Mouse (Mus musculus) midbrain, embryonic 12.5 days (tissue): Measurements from ENCODE around the gene Znrf3. TPM values are rescaled to one million over a fixed set of nuclear protein-coding genes. Genes with fewer than 3 reads are reported as not detected.

Experiments
- ATAC-seq: fragments of 200-750 bp; cut with Nextera tagmentation; 2 replicates; pipeline ENCODE4 v1.8.0; 2017; ENCODE audit warnings: low read depth, moderate TSS enrichment, moderate library complexity; ENCODE audit not compliant: low FRiP score
- H3K27ac ChIP-seq: fragments of 300-500 bp; sonication (generic); replicated peaks from 2 replicates; pipeline ENCODE4 v1.5.1; 2016; ENCODE audit warnings: mild to moderate bottlenecking
- H3K27me3 ChIP-seq: fragments of 300-500 bp; sonication (generic); 2 replicates; pipeline ENCODE4 v1.6.1; 2016; ENCODE audit warnings: mild to moderate bottlenecking
- H3K36me3 ChIP-seq: fragments of 300-500 bp; sonication (generic); 2 replicates; pipeline ENCODE4 v1.6.1; 2016
- H3K4me1 ChIP-seq: fragments of 300-500 bp; sonication (generic); 2 replicates; pipeline ENCODE4 v1.6.1; 2016
- H3K4me2 ChIP-seq: fragments of 300-500 bp; sonication (generic); replicated peaks from 2 replicates; pipeline ENCODE4 v1.6.1; 2016; ENCODE audit warnings: mild to moderate bottlenecking, moderate library complexity
- H3K4me3 ChIP-seq: fragments of 300-500 bp; sonication (generic); 2 replicates; pipeline ENCODE4 v1.5.1; 2016; ENCODE audit warnings: mild to moderate bottlenecking
- H3K9ac ChIP-seq: fragments of 300-500 bp; sonication (generic); replicated peaks from 2 replicates; pipeline ENCODE4 v1.6.1; 2016; ENCODE audit warnings: mild to moderate bottlenecking, moderate library complexity
- H3K9me3 ChIP-seq: fragments of 300-500 bp; sonication (generic); 2 replicates; pipeline ENCODE4 v1.6.1; 2016; ENCODE audit warnings: mild to moderate bottlenecking
- WGBS: fragments of 180-500 bp; shearing (Covaris S2); methylation state at CpG from one replicate; pipeline ENCODE4 v1.1.7; 2016; 5-methylcytosine and 5-hydroxymethylcytosine counted together
- polyA plus RNA-seq: library from polyadenylated mRNA; unstranded; fragments of >200 nt; fragmentation: Nextera tagmentation; extraction: Ambion mirVana; gene quantifications from 2 replicates; pipeline ENCODE4 v1.2.1, GENCODE M21; 2016

Znrf3 gene
- polyA plus RNA-seq, 1 experiment from 2014 or later: 8.8 TPM

- no peak overlapping the region for H3K4me3 ChIP-seq
- no peak for ATAC-seq
- H3K4me2 ChIP-seq: no peak overlapping the region
- H3K27ac ChIP-seq: peak overlapping the region; percentile 70
- no peak overlapping the region for H3K9ac ChIP-seq
- 13% methylated on average over 6 of the region's 6 CpGs for WGBS
- no peaks in the 10 kb centered on the region for H3K27me3 ChIP-seq
- no peaks in the 10 kb centered on the region for H3K36me3 ChIP-seq
- no peaks in the 10 kb centered on the region for H3K9me3 ChIP-seq
- peaks cover 57% of the 10 kb centered on the region for H3K4me1 ChIP-seq
Measured at GRCm38 (mm10) chr11:5415617-5416338, 28.9 kb downstream of the Znrf3 start.

DNA sequence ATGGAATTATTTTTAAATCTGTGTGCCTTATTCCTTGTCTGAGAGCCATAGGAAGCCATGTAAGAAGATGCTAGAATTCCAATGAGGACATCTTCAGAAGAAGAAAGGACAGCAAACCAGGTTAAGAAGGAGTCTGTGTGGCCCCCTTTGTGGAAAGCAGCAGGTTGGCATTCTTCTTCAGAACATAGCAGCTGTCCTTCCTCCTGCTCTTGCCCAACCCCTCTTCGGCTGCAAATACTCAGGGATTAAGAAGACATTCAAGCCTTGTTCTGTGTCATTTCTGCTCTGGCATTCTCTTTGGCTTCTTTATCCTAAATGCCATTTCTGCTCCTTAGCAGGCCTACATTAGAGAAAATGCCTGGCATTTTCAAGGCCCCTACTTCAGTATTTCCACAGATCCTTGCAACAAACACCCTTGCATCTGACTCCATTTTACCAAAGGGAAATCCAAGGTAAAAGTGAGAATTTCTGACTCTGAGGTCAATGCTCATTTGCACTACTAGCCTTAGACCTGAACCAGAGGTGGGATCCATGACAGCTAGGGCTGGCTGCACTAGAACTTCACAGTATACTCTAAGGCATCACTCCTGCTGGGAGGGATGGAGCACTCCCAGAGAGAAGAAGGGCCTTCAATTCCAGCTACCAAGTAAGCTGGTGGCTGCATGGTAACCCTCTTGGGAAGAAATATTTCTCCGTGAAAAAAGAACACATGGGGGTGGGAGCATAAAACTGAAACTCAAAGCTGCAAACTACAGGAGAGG, 29.6 kb downstream of the Znrf3 start:
- Histone ChIP-seq H3K4me2 (no peak overlapping the region), H3K4me3 (no peak overlapping the region), H3K9ac (no peak overlapping the region), H3K27me3 (no peaks in the 10 kb centered on the region), H3K4me1 (peaks cover 57% of the 10 kb centered on the region), H3K9me3 (no peaks in the 10 kb centered on the region), H3K36me3 (no peaks in the 10 kb centered on the region), H3K27ac (peak overlapping the region; percentile 70)
- ATAC-seq: no peak
- WGBS: 18% methylated on average over 2 of the region's 2 CpGs

DNA sequence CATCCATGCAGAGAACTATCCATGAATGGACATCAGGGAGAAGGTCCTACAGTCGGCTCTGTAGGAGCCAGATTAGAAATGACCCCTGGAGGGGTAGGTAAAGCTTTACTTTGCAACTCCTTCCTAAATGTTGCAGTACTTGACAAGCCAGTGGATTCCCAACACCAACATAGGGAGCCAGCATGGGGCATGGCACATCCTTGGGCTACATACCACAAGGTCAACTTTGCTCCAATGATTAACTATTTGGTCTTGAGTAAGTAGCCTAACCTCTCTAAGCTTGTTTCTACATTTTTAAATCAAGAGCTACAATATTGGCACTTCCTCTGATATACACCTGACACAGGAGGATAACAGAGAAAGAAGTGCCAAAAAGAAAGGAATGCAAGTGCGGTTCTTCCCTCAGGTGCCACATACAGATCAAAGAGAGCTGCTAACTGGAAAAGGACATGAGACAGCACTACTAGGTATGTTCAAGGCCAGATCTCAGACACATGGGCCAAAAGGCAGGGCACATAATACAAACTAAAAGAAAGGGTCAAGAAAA, 31.9 kb downstream of the Znrf3 start:
- H3K9me3 ChIP-seq: no peaks in the 10 kb centered on the region
- no peak overlapping the region for H3K4me2 ChIP-seq
- no peaks in the 10 kb centered on the region for H3K27me3 ChIP-seq
- H3K4me1 ChIP-seq: peaks cover 52% of the 10 kb centered on the region
- no peak overlapping the region for H3K9ac ChIP-seq
- H3K36me3 ChIP-seq: no peaks in the 10 kb centered on the region
- whole genome bisulfite sequencing: 73% methylated on average over 2 of the region's 2 CpGs
- ATAC-seq: no peak
- H3K27ac ChIP-seq: no peak overlapping the region
- no peak overlapping the region for H3K4me3 ChIP-seq

DNA sequence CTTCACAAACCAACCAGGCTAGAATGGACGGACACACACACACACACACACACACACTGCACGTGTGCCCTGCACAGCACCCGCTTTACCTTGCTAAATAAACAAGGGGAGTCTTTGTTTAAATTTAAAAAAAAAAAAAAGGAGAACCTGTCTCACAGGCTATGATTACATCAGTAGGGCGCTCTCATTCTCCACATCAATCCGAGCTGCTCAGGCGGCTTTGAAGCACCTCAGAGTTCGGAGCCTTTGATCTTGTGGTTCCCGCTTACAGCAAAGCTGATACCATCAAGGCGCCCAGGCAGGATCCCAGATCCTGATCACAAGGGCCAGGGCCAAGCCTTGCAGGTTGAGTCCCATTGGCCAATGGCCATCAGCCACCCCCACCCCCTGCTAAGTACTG, 33.1 kb downstream of the Znrf3 start:
- no peak for ATAC-seq

GRCm38 (mm10) chr11:5404180-5404579, 40.5 kb downstream of the Znrf3 start:
- no peak for ATAC-seq
- H3K9me3 ChIP-seq: no peaks in the 10 kb centered on the region

More for the DNA sequence above, 33.1 kb downstream of the Znrf3 start:
- no peaks in the 10 kb centered on the region for H3K9me3 ChIP-seq
- H3K27ac ChIP-seq: no peak overlapping the region
- H3K9ac ChIP-seq: no peak overlapping the region
- no peak overlapping the region for H3K4me3 ChIP-seq
- H3K36me3 ChIP-seq: no peaks in the 10 kb centered on the region
- WGBS: 22% methylated on average over 9 of the region's 9 CpGs
- no peaks in the 10 kb centered on the region for H3K27me3 ChIP-seq
- peaks cover 47% of the 10 kb centered on the region for H3K4me1 ChIP-seq
- H3K4me2 ChIP-seq: no peak overlapping the region

DNA sequence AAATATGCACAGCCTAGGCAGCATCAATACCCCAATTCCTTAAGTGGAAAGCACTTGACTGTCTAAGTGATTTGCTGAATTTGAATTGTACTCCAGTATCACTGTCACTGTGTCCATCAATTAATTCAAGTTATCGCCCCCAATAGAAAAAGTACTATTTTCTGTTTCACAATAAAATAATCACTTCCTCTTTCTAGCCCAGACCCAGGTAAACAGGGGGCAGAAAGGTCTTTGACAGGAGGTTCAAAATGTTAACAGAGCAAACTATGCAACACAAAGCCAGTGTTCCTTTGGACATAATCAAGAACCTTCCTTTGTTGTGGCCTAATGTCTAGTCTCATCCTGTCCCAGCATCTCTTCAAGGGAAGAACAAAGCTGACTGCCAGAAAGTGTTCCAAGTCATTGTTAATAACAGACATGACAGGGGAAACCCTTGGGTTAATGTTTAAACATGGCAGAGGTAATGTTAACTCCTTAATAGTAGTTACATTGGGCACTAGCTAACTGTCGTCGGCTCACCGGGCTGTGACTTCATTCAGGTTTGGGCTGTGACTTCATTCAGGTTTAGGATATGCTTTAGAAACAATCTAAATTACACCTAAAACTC, 42.4 kb downstream of the Znrf3 start:
- 84% methylated on average over 4 of the region's 4 CpGs for WGBS
- Histone ChIP-seq H3K27me3 (no peaks in the 10 kb centered on the region), H3K9ac (no peak overlapping the region), H3K36me3 (no peaks in the 10 kb centered on the region), H3K4me3 (no peak overlapping the region), H3K4me2 (no peak overlapping the region), H3K27ac (no peak overlapping the region), H3K4me1 (peaks cover 4% of the 10 kb centered on the region), H3K9me3 (no peaks in the 10 kb centered on the region)
- no peak for ATAC-seq

More at GRCm38 (mm10) chr11:5404180-5404579, 40.5 kb downstream of the Znrf3 start:
- WGBS: 77% methylated on average over 2 of the region's 2 CpGs
- Histone ChIP-seq H3K27ac (no peak overlapping the region), H3K4me2 (no peak overlapping the region), H3K36me3 (no peaks in the 10 kb centered on the region), H3K4me3 (no peak overlapping the region), H3K9ac (no peak overlapping the region), H3K27me3 (no peaks in the 10 kb centered on the region), H3K4me1 (no peaks in the 10 kb centered on the region)

GRCm38 (mm10) chr11:5398301-5399053, 46.2 kb downstream of the Znrf3 start:
- Histone ChIP-seq H3K9ac (no peak overlapping the region), H3K4me2 (no peak overlapping the region), H3K36me3 (no peaks in the 10 kb centered on the region), H3K4me1 (peaks cover 12% of the 10 kb centered on the region), H3K9me3 (no peaks in the 10 kb centered on the region), H3K4me3 (no peak overlapping the region), H3K27me3 (no peaks in the 10 kb centered on the region), H3K27ac (no peak overlapping the region)
- ATAC-seq: no peak
- WGBS: 55% methylated on average over 3 of the region's 3 CpGs

DNA sequence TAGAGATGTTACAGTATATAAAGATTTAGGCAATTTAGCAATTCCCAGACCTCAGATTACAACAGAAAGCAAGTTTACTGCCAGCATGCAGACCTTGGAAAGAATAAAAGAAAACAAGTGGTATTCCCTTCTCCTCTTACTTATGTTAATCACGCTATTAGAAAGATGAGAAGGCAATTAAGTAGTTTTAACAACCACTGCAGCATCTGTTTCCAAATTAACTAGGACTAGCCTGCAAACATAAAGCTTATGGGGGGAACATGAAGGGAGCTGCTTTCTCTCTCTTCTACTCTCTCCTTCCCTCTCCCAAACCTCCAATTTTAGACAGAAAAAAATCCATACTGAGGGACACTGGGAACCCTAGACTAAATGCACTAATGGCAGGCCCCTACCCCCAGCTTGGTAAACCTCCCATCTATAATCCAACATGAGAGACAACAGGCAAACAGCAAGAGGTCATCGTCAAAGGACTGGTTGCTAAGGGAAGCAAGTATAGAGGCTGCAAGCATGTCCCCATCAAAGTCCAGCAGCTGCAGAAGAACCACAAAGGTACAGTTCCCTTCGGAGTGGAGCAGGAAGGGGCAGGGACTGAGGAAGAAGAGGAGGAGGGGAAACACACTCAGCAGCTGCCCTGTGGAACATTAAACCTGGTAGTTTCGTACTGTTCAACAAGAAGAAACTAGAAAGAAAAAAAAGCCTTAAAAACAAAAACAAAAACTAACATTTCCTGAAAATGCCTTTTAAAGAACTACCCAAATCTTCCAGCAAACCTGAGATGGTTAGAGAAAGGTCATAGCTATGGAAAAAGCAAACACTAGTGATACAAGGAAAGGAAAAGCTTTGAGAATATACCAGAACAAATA, 53.4 kb downstream of the Znrf3 start:
- no peaks in the 10 kb centered on the region for H3K27me3 ChIP-seq
- 11% methylated on average over 4 of the region's 4 CpGs for WGBS
- no peak overlapping the region for H3K4me3 ChIP-seq
- peaks cover 28% of the 10 kb centered on the region for H3K4me1 ChIP-seq
- peak overlapping the region; percentile 66 for H3K27ac ChIP-seq
- peak overlapping the region; percentile 27 for H3K4me2 ChIP-seq
- no peaks in the 10 kb centered on the region for H3K9me3 ChIP-seq
- H3K9ac ChIP-seq: no peak overlapping the region
- no peaks in the 10 kb centered on the region for H3K36me3 ChIP-seq
- peak; percentile 77 for ATAC-seq

DNA sequence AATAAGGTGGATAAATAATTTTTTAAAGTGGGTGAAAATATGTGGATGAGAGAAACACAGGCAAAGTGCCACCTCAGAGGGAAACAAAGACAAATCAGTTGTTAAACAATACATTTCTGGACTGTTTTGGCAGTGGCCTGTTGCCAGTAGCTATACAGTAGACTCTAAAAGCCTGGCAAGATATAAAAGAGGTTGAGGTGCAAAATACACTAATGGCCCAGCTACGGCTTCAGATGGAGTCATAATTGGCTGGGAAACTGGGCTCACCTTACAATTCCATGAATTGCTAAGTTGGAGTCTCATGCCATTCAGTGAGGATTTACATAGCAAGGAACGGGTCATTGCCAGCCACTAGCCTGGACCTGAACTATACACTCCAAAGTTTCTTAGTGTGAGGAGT, 62.0 kb downstream of the Znrf3 start:
- Histone ChIP-seq H3K4me3 (no peak overlapping the region), H3K36me3 (no peaks in the 10 kb centered on the region), H3K9ac (no peak overlapping the region), H3K4me2 (no peak overlapping the region), H3K27ac (no peak overlapping the region), H3K27me3 (no peaks in the 10 kb centered on the region), H3K9me3 (no peaks in the 10 kb centered on the region), H3K4me1 (no peaks in the 10 kb centered on the region)
- no peak for ATAC-seq
- WGBS: 55% methylated on average over 2 of the region's 2 CpGs

GRCm38 (mm10) chr11:5381226-5381625, 63.4 kb downstream of the Znrf3 start:
- ATAC-seq: no peak
- H3K4me3 ChIP-seq: no peak overlapping the region
- H3K4me2 ChIP-seq: no peak overlapping the region
- no peak overlapping the region for H3K9ac ChIP-seq
- H3K27me3 ChIP-seq: no peaks in the 10 kb centered on the region
- no peaks in the 10 kb centered on the region for H3K9me3 ChIP-seq
- 82% methylated on average over 5 of the region's 5 CpGs for WGBS
- H3K4me1 ChIP-seq: no peaks in the 10 kb centered on the region
- no peaks in the 10 kb centered on the region for H3K36me3 ChIP-seq
- H3K27ac ChIP-seq: no peak overlapping the region

DNA sequence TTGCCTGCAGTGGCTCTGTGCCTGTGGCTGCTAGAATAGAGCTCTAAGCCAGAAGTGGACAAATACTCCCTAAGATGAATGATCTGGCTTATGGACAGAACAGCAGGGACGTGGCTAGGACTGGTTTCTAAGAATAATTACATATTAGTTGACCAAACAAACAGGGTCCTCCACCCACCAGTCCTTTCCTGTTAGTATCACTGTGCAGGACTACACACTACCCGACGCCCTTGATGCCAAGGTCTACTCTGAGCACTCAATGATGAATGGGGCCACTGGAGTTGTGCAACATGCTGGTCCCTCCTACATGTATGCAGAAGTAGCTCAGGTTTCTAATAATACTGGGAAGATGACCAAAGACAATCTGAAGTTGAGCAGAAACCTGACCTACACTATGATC, 64.4 kb downstream of the Znrf3 start:
- ATAC-seq: no peak
- Histone ChIP-seq H3K4me2 (no peak overlapping the region), H3K27me3 (no peaks in the 10 kb centered on the region), H3K36me3 (no peaks in the 10 kb centered on the region), H3K27ac (no peak overlapping the region), H3K4me1 (no peaks in the 10 kb centered on the region), H3K9me3 (no peaks in the 10 kb centered on the region), H3K9ac (no peak overlapping the region), H3K4me3 (no peak overlapping the region)
- 83% methylated on average over 3 of the region's 3 CpGs for WGBS
